Mouse (Mus musculus): ENCODE data around the gene Fndc3a. TPM values are rescaled to one million over a fixed set of nuclear protein-coding genes. Genes with fewer than 3 reads are reported as not detected.

Gene Fndc3a
- polyA plus RNA-seq, 1 experiment: 9.0 TPM

- no peaks in the 10 kb centered on the region for H3K4me1 ChIP-seq (ENCODE audit: control insufficient read depth, insufficient read depth, insufficient read length, low read length)
- peak overlapping the region; percentile 49 for H3K27ac ChIP-seq (replicated peaks; ENCODE audit: low read depth, low read length)
- peak overlapping the region; percentile 79 for H3K4me3 ChIP-seq (ENCODE audit: insufficient read depth, low read depth, low read length)
Measured at GRCm38 (mm10) chr14:72709091-72709709, 603 bp downstream of the Fndc3a start.

GRCm38 (mm10) chr14:72708581-72708991 is 1.2 kb downstream of the Fndc3a start:
- peak overlapping the region; percentile 79 for H3K4me3 ChIP-seq (ENCODE audit: insufficient read depth, low read depth, low read length)
- H3K27ac ChIP-seq (replicated peaks; ENCODE audit: low read depth, low read length): no peak overlapping the region
- no peaks in the 10 kb centered on the region for H3K4me1 ChIP-seq (ENCODE audit: control insufficient read depth, insufficient read depth, insufficient read length, low read length)

GRCm38 (mm10) chr14:72700056-72700455 is 9.7 kb downstream of the Fndc3a start:
- H3K4me3 ChIP-seq (ENCODE audit: insufficient read depth, low read depth, low read length): no peak overlapping the region
- H3K4me1 ChIP-seq (ENCODE audit: control insufficient read depth, insufficient read depth, insufficient read length, low read length): no peaks in the 10 kb centered on the region
- no peak overlapping the region for H3K27ac ChIP-seq (replicated peaks; ENCODE audit: low read depth, low read length)

GRCm38 (mm10) chr14:72691406-72691805 is 18.4 kb downstream of the Fndc3a start:
- Histone ChIP-seq H3K4me1 (ENCODE audit: control insufficient read depth, insufficient read depth, insufficient read length, low read length) (peaks cover 3% of the 10 kb centered on the region), H3K27ac (replicated peaks; ENCODE audit: low read depth, low read length) (no peak overlapping the region), H3K4me3 (ENCODE audit: insufficient read depth, low read depth, low read length) (no peak overlapping the region)

GRCm38 (mm10) chr14:72689525-72689924 is 20.3 kb downstream of the Fndc3a start:
- Histone ChIP-seq H3K27ac (replicated peaks; ENCODE audit: low read depth, low read length) (no peak overlapping the region), H3K4me1 (ENCODE audit: control insufficient read depth, insufficient read depth, insufficient read length, low read length) (peaks cover 3% of the 10 kb centered on the region)

GRCm38 (mm10) chr14:72684857-72685370 is 24.9 kb downstream of the Fndc3a start:
- no peak overlapping the region for H3K4me3 ChIP-seq (ENCODE audit: insufficient read depth, low read depth, low read length)
- no peak overlapping the region for H3K27ac ChIP-seq (replicated peaks; ENCODE audit: low read depth, low read length)

More at GRCm38 (mm10) chr14:72689525-72689924, 20.3 kb downstream of the Fndc3a start:
- no peak overlapping the region for H3K4me3 ChIP-seq (ENCODE audit: insufficient read depth, low read depth, low read length)

GRCm38 (mm10) chr14:72677247-72677646 is 32.6 kb downstream of the Fndc3a start:
- H3K4me1 ChIP-seq (ENCODE audit: control insufficient read depth, insufficient read depth, insufficient read length, low read length): no peaks in the 10 kb centered on the region
- no peak overlapping the region for H3K27ac ChIP-seq (replicated peaks; ENCODE audit: low read depth, low read length)
- no peak overlapping the region for H3K4me3 ChIP-seq (ENCODE audit: insufficient read depth, low read depth, low read length)

More at GRCm38 (mm10) chr14:72684857-72685370, 24.9 kb downstream of the Fndc3a start:
- H3K4me1 ChIP-seq (ENCODE audit: control insufficient read depth, insufficient read depth, insufficient read length, low read length): no peaks in the 10 kb centered on the region

- H3K27ac ChIP-seq (replicated peaks; ENCODE audit: low read depth, low read length): no peak overlapping the region
- no peaks in the 10 kb centered on the region for H3K4me1 ChIP-seq (ENCODE audit: control insufficient read depth, insufficient read depth, insufficient read length, low read length)
- H3K4me3 ChIP-seq (ENCODE audit: insufficient read depth, low read depth, low read length): no peak overlapping the region
Measured at GRCm38 (mm10) chr14:72671911-72672310, 37.9 kb downstream of the Fndc3a start.

- Histone ChIP-seq H3K27ac (replicated peaks; ENCODE audit: low read depth, low read length) (no peak overlapping the region), H3K4me3 (ENCODE audit: insufficient read depth, low read depth, low read length) (no peak overlapping the region), H3K4me1 (ENCODE audit: control insufficient read depth, insufficient read depth, insufficient read length, low read length) (no peaks in the 10 kb centered on the region)
Measured at GRCm38 (mm10) chr14:72670987-72671386, 38.8 kb downstream of the Fndc3a start.

GRCm38 (mm10) chr14:72649268-72649667 is 60.5 kb downstream of the Fndc3a start:
- Histone ChIP-seq H3K4me3 (ENCODE audit: insufficient read depth, low read depth, low read length) (no peak overlapping the region), H3K27ac (replicated peaks; ENCODE audit: low read depth, low read length) (no peak overlapping the region), H3K4me1 (ENCODE audit: control insufficient read depth, insufficient read depth, insufficient read length, low read length) (no peaks in the 10 kb centered on the region)

GRCm38 (mm10) chr14:72645512-72645911 is 64.3 kb downstream of the Fndc3a start:
- H3K27ac ChIP-seq (replicated peaks; ENCODE audit: low read depth, low read length): no peak overlapping the region

GRCm38 (mm10) chr14:72644620-72645019 is 65.2 kb downstream of the Fndc3a start:
- Histone ChIP-seq H3K4me1 (ENCODE audit: control insufficient read depth, insufficient read depth, insufficient read length, low read length) (no peaks in the 10 kb centered on the region), H3K27ac (replicated peaks; ENCODE audit: low read depth, low read length) (no peak overlapping the region), H3K4me3 (ENCODE audit: insufficient read depth, low read depth, low read length) (no peak overlapping the region)

More at GRCm38 (mm10) chr14:72645512-72645911, 64.3 kb downstream of the Fndc3a start:
- H3K4me3 ChIP-seq (ENCODE audit: insufficient read depth, low read depth, low read length): no peak overlapping the region
- no peaks in the 10 kb centered on the region for H3K4me1 ChIP-seq (ENCODE audit: control insufficient read depth, insufficient read depth, insufficient read length, low read length)

GRCm38 (mm10) chr14:72638507-72638906 is 71.3 kb downstream of the Fndc3a start:
- H3K4me3 ChIP-seq (ENCODE audit: insufficient read depth, low read depth, low read length): no peak overlapping the region

GRCm38 (mm10) chr14:72633571-72633970 is 76.2 kb downstream of the Fndc3a start:
- H3K4me1 ChIP-seq (ENCODE audit: control insufficient read depth, insufficient read depth, insufficient read length, low read length): no peaks in the 10 kb centered on the region
- no peak overlapping the region for H3K4me3 ChIP-seq (ENCODE audit: insufficient read depth, low read depth, low read length)
- no peak overlapping the region for H3K27ac ChIP-seq (replicated peaks; ENCODE audit: low read depth, low read length)

More at GRCm38 (mm10) chr14:72638507-72638906, 71.3 kb downstream of the Fndc3a start:
- Histone ChIP-seq H3K27ac (replicated peaks; ENCODE audit: low read depth, low read length) (no peak overlapping the region), H3K4me1 (ENCODE audit: control insufficient read depth, insufficient read depth, insufficient read length, low read length) (no peaks in the 10 kb centered on the region)

- no peak overlapping the region for H3K27ac ChIP-seq (replicated peaks; ENCODE audit: low read depth, low read length)
- no peaks in the 10 kb centered on the region for H3K4me1 ChIP-seq (ENCODE audit: control insufficient read depth, insufficient read depth, insufficient read length, low read length)
- H3K4me3 ChIP-seq (ENCODE audit: insufficient read depth, low read depth, low read length): no peak overlapping the region
Measured at GRCm38 (mm10) chr14:72625411-72625810, 84.4 kb downstream of the Fndc3a start.

- peaks cover 3% of the 10 kb centered on the region; the same call in 1 of the 2 replicates for H3K4me1 ChIP-seq (ENCODE audit: control insufficient read depth, insufficient read depth, insufficient read length, low read length)
- H3K4me3 ChIP-seq (ENCODE audit: insufficient read depth, low read depth, low read length): no peak overlapping the region
- no peak overlapping the region for H3K27ac ChIP-seq (replicated peaks; ENCODE audit: low read depth, low read length)
Measured at GRCm38 (mm10) chr14:72604077-72604476, 105.7 kb downstream of the Fndc3a start.
